Mouse (Mus musculus) MEL (cell line): ENCODE results near the gene B4galt1. TPM values are rescaled to one million over a fixed set of nuclear protein-coding genes. Genes with fewer than 3 reads are reported as not detected.

Source experiments
- DNase-seq: peaks from one replicate; pipeline ENCODE4 v3.0.0; 2011; ENCODE audit warnings: low read depth, low spot score
- H3K27ac ChIP-seq: 2 replicates; pipeline ENCODE4 v1.5.1; 2012; ENCODE audit warnings: low read depth, mild to moderate bottlenecking, control low read depth, low read length, moderate library complexity; ENCODE audit not compliant: control insufficient read depth
- H3K27me3 ChIP-seq, 2 experiments: fragments of 150-350 bp in 1 of 2; sonication (generic) in 1 of 2; 2 replicates each; pipeline ENCODE4 v1.6.1; 2012; ENCODE audit warnings: low read length in 2 of 2, mild to moderate bottlenecking in 2 of 2, improper control_type of control experiment in 1 of 2, moderate library complexity in 1 of 2; ENCODE audit not compliant: insufficient read depth in 2 of 2, control insufficient read depth in 1 of 2
- H3K36me3 ChIP-seq, 2 experiments: 2 replicates each; pipeline ENCODE4 v1.6.1; 2012 to 2014; ENCODE audit warnings: low read length in 2 of 2, improper control_type of control experiment in 1 of 2, inconsistent platforms in 1 of 2, mild to moderate bottlenecking in 1 of 2; ENCODE audit not compliant: insufficient read depth in 2 of 2, control insufficient read depth in 1 of 2
- H3K4me1 ChIP-seq, 2 experiments: fragments of 150-350 bp in 1 of 2; sonication (generic) in 1 of 2; 2 replicates each; pipeline ENCODE4 v1.6.1; 2012; ENCODE audit warnings: low read length in 2 of 2, improper control_type of control experiment in 1 of 2, mild to moderate bottlenecking in 1 of 2; ENCODE audit not compliant: insufficient read depth in 2 of 2, control insufficient read depth in 1 of 2
- H3K4me3 ChIP-seq, 2 experiments: fragments of 150-350 bp in 1 of 2; sonication (generic) in 1 of 2; 2 replicates each; pipeline ENCODE4 v1.5.1; 2012; ENCODE audit warnings: low read depth in 2 of 2, low read length in 2 of 2, mild to moderate bottlenecking in 2 of 2, moderate library complexity in 2 of 2, control low read depth in 1 of 2, improper control_type of control experiment in 1 of 2; ENCODE audit not compliant: control insufficient read depth in 1 of 2, insufficient read depth in 1 of 2
- H3K79me2 ChIP-seq: 2 replicates; pipeline ENCODE4 v1.6.1; 2012; ENCODE audit warnings: mild to moderate bottlenecking, low read length, moderate library complexity; ENCODE audit not compliant: control insufficient read depth, poor library complexity, insufficient read depth
- H3K9ac ChIP-seq: 2 replicates; pipeline ENCODE4 v1.6.1; 2012; ENCODE audit warnings: low read depth, mild to moderate bottlenecking, control low read depth, low read length, moderate library complexity; ENCODE audit not compliant: control insufficient read depth, poor library complexity, severe bottlenecking
- H3K9me3 ChIP-seq: fragments of 150-350 bp; sonication (generic); replicated peaks from 2 replicates; pipeline ENCODE4 v1.6.1; 2012; ENCODE audit warnings: mild to moderate bottlenecking, low read length, improper control_type of control experiment, moderate library complexity; ENCODE audit not compliant: insufficient read depth
- BHLHE40 ChIP-seq: IDR thresholded peaks from 2 replicates; pipeline ENCODE4 v1.6.1; 2012; ENCODE audit warnings: low read depth, mild to moderate bottlenecking, inconsistent platforms, low read length, improper control_type of control experiment, borderline replicate concordance
- CHD1 ChIP-seq: IDR thresholded peaks from 2 replicates; pipeline ENCODE4 v1.6.1; 2012; ENCODE audit warnings: low read depth, mild to moderate bottlenecking, inconsistent platforms, low read length, improper control_type of control experiment
- E2F4 ChIP-seq: IDR thresholded peaks from 2 replicates; pipeline ENCODE4 v1.6.1; 2011; ENCODE audit warnings: low read depth, low read length, improper control_type of control experiment, borderline replicate concordance
- ELF1 ChIP-seq: IDR thresholded peaks from 2 replicates; pipeline ENCODE4 v1.6.1; 2014; ENCODE audit warnings: low read depth, mild to moderate bottlenecking, inconsistent platforms, low read length, improper control_type of control experiment, moderate library complexity
- ETS1 ChIP-seq: IDR thresholded peaks from 2 replicates; pipeline ENCODE4 v1.6.1; 2012; ENCODE audit warnings: low read depth, mild to moderate bottlenecking, inconsistent platforms, low read length, improper control_type of control experiment, moderate library complexity
- MAFK ChIP-seq: IDR thresholded peaks from 2 replicates; pipeline ENCODE4 v1.6.1; 2011; ENCODE audit warnings: low read depth, mild to moderate bottlenecking, low read length, improper control_type of control experiment, borderline replicate concordance
- MAX ChIP-seq: IDR thresholded peaks from 2 replicates; pipeline ENCODE4 v1.6.1; 2011; ENCODE audit warnings: low read length, improper control_type of control experiment
- MEF2A ChIP-seq: IDR thresholded peaks from 2 replicates; pipeline ENCODE4 v1.6.1; 2014; ENCODE audit warnings: low read depth, mild to moderate bottlenecking, inconsistent platforms, low read length, improper control_type of control experiment; ENCODE audit not compliant: poor library complexity, insufficient replicate concordance, severe bottlenecking; ENCODE audit errors: extremely low read depth
- NRF1 ChIP-seq: IDR thresholded peaks from 2 replicates; pipeline ENCODE4 v1.6.1; 2014; ENCODE audit warnings: low read depth, mild to moderate bottlenecking, inconsistent platforms, low read length, improper control_type of control experiment, moderate library complexity; ENCODE audit not compliant: poor library complexity, insufficient read depth, severe bottlenecking
- POLR2A ChIP-seq, 2 experiments: IDR thresholded peaks; 2 replicates each; pipeline ENCODE4 v1.6.1; 2011 to 2012; ENCODE audit warnings: low read length in 2 of 2, mild to moderate bottlenecking in 2 of 2, control low read depth in 1 of 2, improper control_type of control experiment in 1 of 2, low read depth in 1 of 2, moderate library complexity in 1 of 2; ENCODE audit not compliant: control insufficient read depth in 1 of 2, insufficient read depth in 1 of 2, poor library complexity in 1 of 2
- POLR2AphosphoS2 ChIP-seq: IDR thresholded peaks from 2 replicates; pipeline ENCODE4 v1.6.1; 2011; ENCODE audit warnings: low read length, improper control_type of control experiment
- POLR2AphosphoS5 ChIP-seq: IDR thresholded peaks from 2 replicates; pipeline ENCODE4 v1.6.1; 2012; ENCODE audit warnings: low read depth, borderline replicate concordance, mild to moderate bottlenecking, inconsistent platforms, low read length, moderate library complexity, mixed read lengths
- RAD21 ChIP-seq: IDR thresholded peaks from 2 replicates; pipeline ENCODE4 v1.6.1; 2011; ENCODE audit warnings: mild to moderate bottlenecking, low read depth, low read length, improper control_type of control experiment
- SMC3 ChIP-seq: IDR thresholded peaks from 2 replicates; pipeline ENCODE4 v1.6.1; 2011; ENCODE audit warnings: low read depth, low read length, improper control_type of control experiment
- TAL1 ChIP-seq: IDR thresholded peaks from 2 replicates; pipeline ENCODE4 v1.6.1; 2012; ENCODE audit warnings: mild to moderate bottlenecking, inconsistent platforms, low read length, moderate library complexity, mixed read lengths
- TBP ChIP-seq: IDR thresholded peaks from 2 replicates; pipeline ENCODE4 v1.8.0; 2011; ENCODE audit warnings: low read depth, low read length, improper control_type of control experiment
- UBTF ChIP-seq: IDR thresholded peaks from 2 replicates; pipeline ENCODE4 v1.6.1; 2012; ENCODE audit warnings: low read depth, mild to moderate bottlenecking, inconsistent platforms, low read length, improper control_type of control experiment, moderate library complexity, borderline replicate concordance; ENCODE audit not compliant: insufficient read depth
- USF1 ChIP-seq: IDR thresholded peaks from 2 replicates; pipeline ENCODE4 v1.6.1; 2014; ENCODE audit warnings: low read depth, mild to moderate bottlenecking, inconsistent platforms, low read length, improper control_type of control experiment, moderate library complexity
- USF2 ChIP-seq, 2 experiments: IDR thresholded peaks; 2 replicates each; pipeline ENCODE4 v1.6.1; 2011 to 2012; ENCODE audit warnings: improper control_type of control experiment in 2 of 2, low read length in 2 of 2, borderline replicate concordance in 1 of 2, inconsistent platforms in 1 of 2, low read depth in 1 of 2, mild to moderate bottlenecking in 1 of 2; ENCODE audit not compliant: insufficient read depth in 1 of 2
- ZC3H11A ChIP-seq: IDR thresholded peaks from 2 replicates; pipeline ENCODE4 v1.6.1; 2012; ENCODE audit warnings: low read depth, mild to moderate bottlenecking, inconsistent platforms, low read length, improper control_type of control experiment
- ZKSCAN1 ChIP-seq: IDR thresholded peaks from 2 replicates; pipeline ENCODE4 v1.6.1; 2012; ENCODE audit warnings: low read depth, mild to moderate bottlenecking, inconsistent platforms, low read length, improper control_type of control experiment, moderate library complexity
- ZMIZ1 ChIP-seq: IDR thresholded peaks from 2 replicates; pipeline ENCODE4 v1.6.1; 2012; ENCODE audit warnings: low read depth, mild to moderate bottlenecking, inconsistent platforms, low read length, improper control_type of control experiment, moderate library complexity
- ZNF384 ChIP-seq: IDR thresholded peaks from 2 replicates; pipeline ENCODE4 v1.6.1; 2012; ENCODE audit warnings: low read depth, mild to moderate bottlenecking, inconsistent platforms, low read length, improper control_type of control experiment
- polyA plus RNA-seq, 2 experiments: library from polyadenylated mRNA; stranded (reverse) in 1 of 2; unstranded in 1 of 2; fragments of >175 nt in 1 of 2; fragments of >200 nt in 1 of 2; gene quantifications; 2 replicates each; pipeline versions ENCODE4 v1.2.1 to v1.2.4; 2012; ENCODE audit warnings: low replicate concordance in 2 of 2, low read depth in 1 of 2; ENCODE audit not compliant: insufficient read length in 2 of 2, insufficient read depth in 1 of 2, missing spikeins in 1 of 2
- total RNA-seq: library from RNA; depleted of rRNA; stranded (reverse); fragments of 300-350 nt; gene quantifications from 2 replicates; pipeline ENCODE4 v1.2.3, GENCODE M21; 2012

Gene B4galt1
- total and polyA plus RNA-seq, 3 experiments = 10.8 to 22.5 TPM; not detected in 1

DNA sequence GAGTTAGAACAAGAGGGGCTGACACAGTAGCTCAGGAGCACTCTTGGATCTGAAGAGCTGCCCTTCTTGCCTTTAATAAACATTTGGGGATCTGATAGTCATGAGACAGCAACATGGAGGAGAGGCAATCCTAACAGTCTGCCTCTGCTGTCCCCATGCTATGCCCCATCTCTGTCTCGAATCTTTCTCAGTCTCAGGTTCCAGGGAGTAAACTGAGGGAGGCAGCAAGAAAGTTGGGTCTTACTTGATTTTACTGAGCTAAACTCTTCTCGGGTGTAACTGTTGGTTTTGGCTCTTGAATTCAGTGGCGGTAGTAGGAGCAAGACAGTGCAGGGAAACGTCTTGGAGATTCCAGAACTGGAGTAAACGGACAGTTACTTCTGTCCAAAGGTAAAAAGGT is 18.9 kb downstream of the B4galt1 start:
- TF ChIP-seq USF1 (no peak), MEF2A (no peak), ZC3H11A (no peak), USF2 (IDR thresholded peaks at IDR 0.05; ENCODE audit: borderline replicate concordance in 1 of 2, insufficient read depth in 1 of 2, low read depth in 1 of 2, low read length in 2 of 2) (no peak), ZMIZ1 (no peak), SMC3 (no peak), E2F4 (no peak), ETS1 (no peak), POLR2AphosphoS5 (no peak), RAD21 (no peak), ZNF384 (no peak), BHLHE40 (no peak), ELF1 (no peak)
- DNase-seq = no peak
- H3K79me2 ChIP-seq = no peaks in the 10 kb centered on the region
- H3K9me3 ChIP-seq = no peaks in the 10 kb centered on the region
- no peak overlapping the region for H3K27ac ChIP-seq
- no peak overlapping the region for H3K9ac ChIP-seq
- H3K36me3 ChIP-seq = peaks cover 0 to 21% of the 10 kb centered on the region in 2 experiments; a peak in 2 of 4 replicates
- H3K4me3 ChIP-seq = no peak overlapping the region
- H3K4me1 ChIP-seq = peaks cover 12 to 14% of the 10 kb centered on the region in 2 experiments
- no peaks in the 10 kb centered on the region for H3K27me3 ChIP-seq

DNA sequence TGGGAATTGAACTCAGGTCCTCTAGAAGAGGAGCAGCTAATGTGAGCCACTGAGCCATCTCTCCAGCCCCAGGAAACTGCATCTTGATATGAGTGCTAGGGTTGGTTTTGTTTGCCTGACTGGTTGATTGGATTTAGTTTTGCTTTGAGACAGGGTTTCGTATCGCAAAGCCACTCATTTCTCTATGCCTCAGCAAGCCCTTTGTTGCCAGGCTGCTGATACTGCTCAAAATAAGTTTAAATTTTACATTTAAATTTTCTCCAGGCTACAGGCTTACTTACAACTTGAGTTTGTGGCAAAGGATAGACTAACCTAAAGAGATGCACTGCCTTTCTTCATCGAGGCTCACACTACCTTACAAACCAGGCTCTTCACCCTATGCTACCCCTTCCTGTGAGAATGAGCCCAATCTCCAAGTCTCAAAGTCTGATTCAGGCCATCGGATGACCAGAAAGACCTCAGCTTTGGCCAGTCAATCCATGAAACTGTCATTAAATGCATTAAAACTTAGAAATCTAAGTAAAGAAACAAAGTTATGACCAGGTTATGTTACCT is 19.5 kb downstream of the B4galt1 start:
- Histone ChIP-seq H3K4me1 (peaks cover 10% of the 10 kb centered on the region in 2 experiments), H3K27ac (no peak overlapping the region), H3K9ac (no peak overlapping the region), H3K79me2 (no peaks in the 10 kb centered on the region)
- DNase-seq = no peak
- TF ChIP-seq POLR2AphosphoS2 = no peak
- no peak for TF ChIP-seq MAFK
- no peak for TF ChIP-seq ZKSCAN1
- no peak for TF ChIP-seq MAX
- TF ChIP-seq UBTF = no peak
- no peak for TF ChIP-seq TAL1
- no peak for TF ChIP-seq ETS1
- no peak for TF ChIP-seq TBP
- no peak for TF ChIP-seq POLR2AphosphoS5
- TF ChIP-seq USF1 = no peak
- TF ChIP-seq NRF1 = no peak
- no peak for TF ChIP-seq ZC3H11A
- TF ChIP-seq BHLHE40 = no peak
- no peak for TF ChIP-seq POLR2A (IDR thresholded peaks at IDR 0.05; ENCODE audit: control insufficient read depth in 1 of 2, insufficient read depth in 1 of 2, low read depth in 1 of 2, low read length in 2 of 2, poor library complexity in 1 of 2)
- no peak for TF ChIP-seq CHD1
- no peak for TF ChIP-seq MEF2A
- TF ChIP-seq, all 39 proteins: peak for 0
- H3K9me3 ChIP-seq = no peaks in the 10 kb centered on the region
- no peaks in the 10 kb centered on the region for H3K27me3 ChIP-seq
- no peak overlapping the region for H3K4me3 ChIP-seq
- H3K36me3 ChIP-seq = peaks cover 0 to 16% of the 10 kb centered on the region in 2 experiments; a peak in 2 of 4 replicates
